Mouse (Mus musculus) neural tube, embryonic 15.5 days (tissue): ENCODE results near the gene Sav1. TPM values are rescaled to one million over a fixed set of nuclear protein-coding genes. Genes with fewer than 3 reads are reported as not detected.

Experiments
- ATAC-seq: fragments of 200-750 bp; cut with Nextera tagmentation; 2 replicates; pipeline ENCODE4 v1.8.0; 2017; ENCODE audit warnings: mild to moderate bottlenecking, moderate TSS enrichment, moderate library complexity; ENCODE audit not compliant: low FRiP score
- H3K27ac ChIP-seq: fragments of 300-500 bp; sonication (generic); replicated peaks from 2 replicates; pipeline ENCODE4 v1.5.1; 2015; ENCODE audit warnings: mild to moderate bottlenecking, inconsistent platforms
- H3K27me3 ChIP-seq: fragments of 300-500 bp; sonication (generic); replicated peaks from 2 replicates; pipeline ENCODE4 v1.6.1; 2015; ENCODE audit warnings: inconsistent platforms
- H3K36me3 ChIP-seq: fragments of 300-500 bp; sonication (generic); 2 replicates; pipeline ENCODE4 v1.6.1; 2015; ENCODE audit warnings: inconsistent platforms
- H3K4me1 ChIP-seq: fragments of 300-500 bp; sonication (generic); 2 replicates; pipeline ENCODE4 v1.6.1; 2015; ENCODE audit warnings: inconsistent platforms
- H3K4me2 ChIP-seq: fragments of 300-500 bp; sonication (generic); 2 replicates; pipeline ENCODE4 v1.6.1; 2015; ENCODE audit warnings: inconsistent platforms, mild to moderate bottlenecking, moderate library complexity
- H3K4me3 ChIP-seq: fragments of 300-500 bp; sonication (generic); replicated peaks from 2 replicates; pipeline ENCODE4 v1.5.1; 2015; ENCODE audit warnings: mild to moderate bottlenecking, inconsistent platforms
- H3K9ac ChIP-seq: fragments of 300-500 bp; sonication (generic); replicated peaks from 2 replicates; pipeline ENCODE4 v1.6.1; 2015; ENCODE audit warnings: mild to moderate bottlenecking, inconsistent platforms
- H3K9me3 ChIP-seq: fragments of 300-500 bp; sonication (generic); replicated peaks from 2 replicates; pipeline ENCODE4 v1.6.1; 2016; ENCODE audit warnings: inconsistent platforms
- WGBS: fragments of 180-500 bp; shearing (Covaris S2); methylation state at CpG from one replicate; pipeline ENCODE4 v1.1.7; 2015; ENCODE audit warnings: mixed read lengths; 5-methylcytosine and 5-hydroxymethylcytosine counted together
- polyA plus RNA-seq: library from polyadenylated mRNA; unstranded; fragments of >200 nt; fragmentation: Nextera tagmentation; extraction: Ambion mirVana; gene quantifications from 2 replicates; pipeline ENCODE4 v1.2.1, GENCODE M21; 2015

Sav1 gene
- polyA plus RNA-seq = 2.2 and 3.4 TPM in 2 replicates

DNA sequence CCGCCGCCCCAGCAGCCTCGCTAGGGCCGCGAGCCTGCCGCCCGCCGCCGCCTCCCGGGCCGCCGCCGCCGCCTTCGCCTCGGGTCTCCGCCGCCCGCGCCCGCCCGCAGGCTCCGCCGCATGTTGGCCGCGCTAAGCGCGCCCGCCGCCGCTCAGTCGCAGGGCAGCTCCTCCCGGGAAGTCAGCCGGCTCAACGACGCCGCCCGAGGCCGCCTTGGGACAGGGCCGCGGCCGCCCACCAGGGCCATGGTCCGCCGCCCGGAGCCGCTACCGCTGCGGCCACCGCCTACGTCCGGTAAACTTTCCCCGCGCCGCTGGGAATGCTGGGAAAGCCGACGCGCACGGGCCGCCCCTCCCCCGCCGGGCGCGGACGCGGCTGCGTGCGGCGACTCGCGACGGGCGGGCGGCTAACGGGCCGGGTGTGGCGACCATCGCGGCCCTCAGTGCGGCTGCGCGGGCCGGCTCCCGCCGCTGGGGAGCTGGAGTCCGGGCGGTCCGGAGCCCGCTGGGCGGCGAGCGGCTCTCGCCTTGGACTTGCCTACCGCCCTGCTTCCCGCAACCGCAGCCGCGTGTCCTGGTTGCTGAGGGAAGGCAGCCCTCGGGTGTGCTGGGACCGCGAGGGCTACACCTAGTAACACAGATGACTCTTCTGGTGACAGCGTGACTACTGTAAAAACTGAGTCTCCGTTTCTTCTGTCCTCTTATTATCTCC lies at the start of gene Sav1:
Sav1 (minus strand) TSS at position 217 of the 712 bp plus-strand sequence.
- WGBS = under 1% methylated on average over 84 of the region's 102 CpGs
- Histone ChIP-seq H3K4me3 (peak within 1 kb of the TSS; percentile 95), H3K9ac (peak within 1 kb of the TSS; percentile 80), H3K4me2 (peak within 1 kb of the TSS; percentile 74), H3K36me3 (peaks cover 13% of the 10 kb centered on the region), H3K27me3 (no peaks in the 10 kb centered on the region), H3K9me3 (no peaks in the 10 kb centered on the region), H3K4me1 (peaks cover 8% of the 10 kb centered on the region), H3K27ac (peak within 1 kb of the TSS; percentile 89)
- ATAC-seq = peak; percentile 95

GRCm38 (mm10) chr12:70026233-70026632 lies 39.4 kb upstream of the Sav1 start:
- ATAC-seq = no peak
- no peaks in the 10 kb centered on the region for H3K27me3 ChIP-seq
- H3K9ac ChIP-seq = no peak overlapping the region
- H3K36me3 ChIP-seq = peaks cover 58% of the 10 kb centered on the region
- no peaks in the 10 kb centered on the region for H3K9me3 ChIP-seq
- no peak overlapping the region for H3K4me2 ChIP-seq
- H3K4me3 ChIP-seq = no peak overlapping the region
- H3K27ac ChIP-seq = no peak overlapping the region
- H3K4me1 ChIP-seq = no peaks in the 10 kb centered on the region

GRCm38 (mm10) chr12:70025431-70025830 lies 38.6 kb upstream of the Sav1 start:
- ATAC-seq = no peak
- Histone ChIP-seq H3K27ac (no peak overlapping the region), H3K4me2 (no peak overlapping the region), H3K36me3 (peaks cover 58% of the 10 kb centered on the region), H3K27me3 (no peaks in the 10 kb centered on the region), H3K4me1 (no peaks in the 10 kb centered on the region), H3K9me3 (no peaks in the 10 kb centered on the region), H3K9ac (no peak overlapping the region), H3K4me3 (no peak overlapping the region)
- whole genome bisulfite sequencing = 91% methylated on average over 6 of the region's 6 CpGs

DNA sequence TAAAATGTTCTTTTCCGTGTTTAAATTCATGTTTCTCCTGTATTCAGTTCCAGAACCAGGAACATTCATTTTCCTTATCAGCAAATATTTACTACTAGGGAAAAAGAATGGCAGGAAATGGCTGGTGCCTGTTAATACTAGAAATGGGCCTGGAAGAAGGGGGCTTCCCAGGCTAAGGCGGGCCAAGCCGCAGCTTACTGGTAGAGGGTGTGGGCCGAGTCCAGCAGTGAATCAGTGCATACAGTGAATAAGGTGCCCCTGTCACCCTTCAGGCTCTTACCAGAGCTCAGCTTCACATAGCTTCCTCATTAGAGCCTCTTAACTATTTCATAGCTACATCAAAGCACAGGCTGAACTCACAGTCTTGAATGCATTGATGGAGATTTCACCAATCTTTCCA lies 36.8 kb upstream of the Sav1 start:
- no peaks in the 10 kb centered on the region for H3K9me3 ChIP-seq
- H3K36me3 ChIP-seq = peaks cover 65% of the 10 kb centered on the region
- H3K27ac ChIP-seq = no peak overlapping the region
- no peak overlapping the region for H3K4me2 ChIP-seq
- H3K4me3 ChIP-seq = no peak overlapping the region
- no peak for ATAC-seq
- H3K27me3 ChIP-seq = no peaks in the 10 kb centered on the region
- 89% methylated on average over 4 of the region's 4 CpGs for WGBS
- H3K9ac ChIP-seq = no peak overlapping the region
- H3K4me1 ChIP-seq = no peaks in the 10 kb centered on the region

GRCm38 (mm10) chr12:70018153-70018552 lies 31.4 kb upstream of the Sav1 start:
- Histone ChIP-seq H3K27me3 (no peaks in the 10 kb centered on the region), H3K4me2 (no peak overlapping the region), H3K4me1 (no peaks in the 10 kb centered on the region), H3K4me3 (no peak overlapping the region), H3K9ac (no peak overlapping the region), H3K27ac (no peak overlapping the region), H3K9me3 (no peaks in the 10 kb centered on the region), H3K36me3 (peaks cover 66% of the 10 kb centered on the region)
- ATAC-seq = no peak
- 89% methylated on average over 4 of the region's 4 CpGs for WGBS

- Histone ChIP-seq H3K9ac (no peak overlapping the region), H3K9me3 (no peaks in the 10 kb centered on the region), H3K4me1 (no peaks in the 10 kb centered on the region), H3K27me3 (no peaks in the 10 kb centered on the region), H3K36me3 (peaks cover 56% of the 10 kb centered on the region), H3K4me2 (no peak overlapping the region), H3K27ac (no peak overlapping the region), H3K4me3 (no peak overlapping the region)
- ATAC-seq = no peak
- 76% methylated on average over 4 of the region's 4 CpGs for WGBS
Observed at GRCm38 (mm10) chr12:70015936-70016335, 29.1 kb upstream of the Sav1 start.

DNA sequence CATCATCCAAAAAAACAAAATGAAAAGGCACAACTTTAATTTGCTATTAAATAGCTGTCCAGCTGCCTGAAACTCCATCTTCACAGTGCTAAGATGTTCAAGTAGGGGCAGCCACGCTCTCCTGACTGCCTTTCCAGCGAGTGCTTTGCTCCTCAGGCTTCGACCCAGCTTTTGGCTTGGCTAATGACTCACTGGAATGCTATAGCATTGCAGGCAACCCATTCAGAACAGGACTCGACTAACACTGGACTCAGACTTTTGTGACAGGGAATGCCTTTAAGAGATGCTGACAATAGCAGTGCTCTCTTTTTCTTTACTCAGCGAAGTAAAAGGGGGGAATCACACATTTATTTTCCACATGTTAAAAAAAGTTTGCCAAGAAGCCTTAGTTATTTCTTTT lies 24.9 kb upstream of the Sav1 start:
- Histone ChIP-seq H3K27me3 (no peaks in the 10 kb centered on the region), H3K36me3 (peaks cover 32% of the 10 kb centered on the region), H3K9me3 (no peaks in the 10 kb centered on the region), H3K4me2 (no peak overlapping the region), H3K4me3 (no peak overlapping the region), H3K27ac (no peak overlapping the region), H3K4me1 (no peaks in the 10 kb centered on the region), H3K9ac (no peak overlapping the region)
- 57% methylated on average over 5 of the region's 5 CpGs for WGBS
- ATAC-seq = no peak

DNA sequence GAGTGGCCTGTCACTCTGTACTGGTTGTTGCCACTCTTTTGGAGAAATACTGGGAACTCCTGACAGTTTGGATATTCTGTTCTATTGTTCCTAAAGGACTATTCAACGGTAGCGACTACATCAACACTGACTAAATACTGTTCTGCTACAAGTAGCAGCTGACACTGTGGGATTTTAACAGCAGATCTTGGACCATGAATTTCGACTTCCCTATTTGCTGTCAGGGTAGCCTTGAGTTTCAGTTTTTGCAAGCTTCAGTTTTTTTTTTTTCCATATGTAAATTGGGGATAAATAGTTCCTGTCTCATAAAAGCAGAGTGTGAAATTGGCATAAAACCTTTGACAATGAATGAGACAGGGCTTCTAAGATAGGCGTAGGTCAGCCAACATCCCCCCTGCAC lies 23.6 kb upstream of the Sav1 start:
- no peaks in the 10 kb centered on the region for H3K4me1 ChIP-seq
- WGBS = 91% methylated on average over 4 of the region's 4 CpGs
- no peak overlapping the region for H3K4me2 ChIP-seq
- no peak overlapping the region for H3K4me3 ChIP-seq
- peaks cover 23% of the 10 kb centered on the region for H3K36me3 ChIP-seq
- ATAC-seq = no peak
- no peak overlapping the region for H3K27ac ChIP-seq
- H3K27me3 ChIP-seq = no peaks in the 10 kb centered on the region
- H3K9ac ChIP-seq = no peak overlapping the region
- H3K9me3 ChIP-seq = no peaks in the 10 kb centered on the region

DNA sequence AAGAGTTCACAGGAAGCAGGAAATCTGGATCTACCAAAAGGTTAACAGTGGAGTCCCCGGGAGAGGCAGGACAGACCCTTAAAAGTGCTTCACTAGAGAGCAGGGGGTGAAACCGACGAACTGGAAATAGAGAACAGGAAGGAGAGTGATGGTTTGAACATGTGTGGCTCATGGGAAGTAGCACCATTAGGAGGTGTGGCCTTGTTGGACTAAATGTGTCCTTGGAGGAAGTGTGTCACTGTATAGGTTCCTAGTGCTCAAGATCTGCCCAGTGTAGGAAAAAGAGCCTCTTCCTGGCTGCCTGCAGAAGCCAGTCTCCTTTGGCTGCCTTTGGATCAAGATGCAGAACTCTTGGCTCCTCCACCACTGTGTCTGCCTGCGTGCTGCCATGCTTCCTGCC lies 18.3 kb upstream of the Sav1 start:
- Histone ChIP-seq H3K4me1 (no peaks in the 10 kb centered on the region), H3K27ac (no peak overlapping the region), H3K4me2 (no peak overlapping the region), H3K9me3 (no peaks in the 10 kb centered on the region), H3K9ac (no peak overlapping the region), H3K27me3 (no peaks in the 10 kb centered on the region), H3K4me3 (no peak overlapping the region), H3K36me3 (no peaks in the 10 kb centered on the region)
- no peak for ATAC-seq
- 78% methylated on average over 4 of the region's 4 CpGs for WGBS

- 88% methylated on average over 13 of the region's 13 CpGs for WGBS
- Histone ChIP-seq H3K4me3 (no peak overlapping the region), H3K9ac (no peak overlapping the region), H3K9me3 (peaks cover 5% of the 10 kb centered on the region; the same call in 1 of the 2 replicates), H3K36me3 (no peaks in the 10 kb centered on the region), H3K27ac (no peak overlapping the region), H3K27me3 (no peaks in the 10 kb centered on the region), H3K4me2 (no peak overlapping the region), H3K4me1 (no peaks in the 10 kb centered on the region)
- no peak for ATAC-seq
Observed at GRCm38 (mm10) chr12:69998186-69998983, 11.6 kb upstream of the Sav1 start.

- no peak overlapping the region for H3K9ac ChIP-seq
- no peaks in the 10 kb centered on the region for H3K36me3 ChIP-seq
- H3K4me3 ChIP-seq = no peak overlapping the region
- WGBS = 77% methylated on average over 3 of the region's 3 CpGs
- no peak overlapping the region for H3K27ac ChIP-seq
- H3K4me1 ChIP-seq = no peaks in the 10 kb centered on the region
- no peaks in the 10 kb centered on the region for H3K27me3 ChIP-seq
- no peak overlapping the region for H3K4me2 ChIP-seq
- H3K9me3 ChIP-seq = peaks cover 5% of the 10 kb centered on the region; the same call in 1 of the 2 replicates
- ATAC-seq = no peak
Observed at GRCm38 (mm10) chr12:69995382-69995781, 8.6 kb upstream of the Sav1 start.

DNA sequence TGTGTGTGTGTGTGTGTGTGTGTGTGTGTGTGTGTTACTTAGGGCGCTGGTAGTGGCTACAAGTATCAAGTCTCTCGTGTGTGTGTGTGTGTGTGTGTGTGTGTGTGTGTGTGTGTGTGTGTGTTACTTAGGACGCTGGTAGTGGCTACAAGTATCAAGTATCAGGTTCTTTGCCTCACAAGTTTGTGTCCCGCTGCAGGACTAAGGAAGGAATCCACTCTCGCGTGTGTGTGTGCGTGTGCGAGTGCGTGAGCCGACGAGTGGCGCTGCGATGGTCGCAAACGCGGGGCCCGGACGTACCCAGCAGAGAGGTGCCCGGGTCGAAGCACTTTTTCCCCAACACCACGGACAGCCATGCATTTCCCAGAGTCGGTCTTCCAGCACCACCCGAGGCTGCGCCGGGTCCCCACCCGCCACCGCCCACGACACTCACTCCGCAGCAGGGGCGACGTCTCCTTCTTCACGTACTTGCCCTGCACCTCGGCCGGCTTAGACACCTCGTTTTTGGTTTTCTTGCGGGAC lies 500 bp downstream of the Sav1 start:
- peak; percentile 69 for ATAC-seq
- under 1% methylated on average over 33 of the region's 36 CpGs for WGBS
- Histone ChIP-seq H3K4me3 (peak overlapping the region; percentile 95), H3K4me2 (peak overlapping the region; percentile 74), H3K27ac (peak overlapping the region; percentile 89), H3K9ac (peak overlapping the region; percentile 80), H3K27me3 (no peaks in the 10 kb centered on the region), H3K4me1 (peaks cover 8% of the 10 kb centered on the region), H3K9me3 (no peaks in the 10 kb centered on the region), H3K36me3 (peaks cover 19% of the 10 kb centered on the region)
